ENCODE assay signal across 17 mouse cellular contexts in the genomic region with DNA sequence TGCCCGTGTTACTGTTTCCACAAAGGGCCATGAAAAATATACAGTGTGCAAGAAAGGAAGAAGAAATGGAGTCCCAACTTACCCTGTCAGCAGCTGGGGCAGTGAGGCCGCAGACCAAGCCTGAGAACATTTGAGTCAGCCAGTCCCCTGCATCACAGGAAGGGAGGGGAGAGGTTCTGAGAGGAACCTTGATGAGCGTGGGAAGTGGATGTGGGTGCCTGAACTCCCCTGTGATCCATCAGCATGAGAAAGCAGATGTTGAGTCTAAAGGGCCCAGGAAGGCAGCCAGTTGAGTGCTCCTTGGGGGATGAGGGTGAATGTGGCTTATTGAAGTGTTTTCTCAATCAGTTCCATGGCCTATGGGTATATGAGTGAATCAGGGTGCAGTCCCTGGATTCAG.
A peak's percentile ranks its signal among the peaks of the same experiment; 100 is the strongest.
DNase-seq lines count a peak whose midpoint lies in the region; ATAC-seq lines count a peak whose summit lies in the region.
"Had no signal": no experiment of that assay in that cellular context is flagged by ENCODE, and none has a peak within 500 bp of the region (broad histone marks: within the 10 kb centered on the region; RNA-seq: fewer than 3 reads in every experiment).

No protein-coding gene starts in this region.

- no peak overlapping the region for H3K4me2 ChIP-seq in heart, embryonic 11.5 days
- H3K4me2 ChIP-seq: embryonic facial prominence, embryonic 12.5 days; limb, embryonic 15.5 days; midbrain, embryonic 12.5 days; stomach, embryonic 15.5 days had no signal

- peak; percentile 35 to 62 for DNase-seq in heart, adult 18-20 months
- no peak for DNase-seq in embryonic facial prominence, embryonic 10.5 days (ENCODE audit: low spot score)
- peak; percentile 9 for DNase-seq in thymus, postnatal 10 days (ENCODE audit: low spot score in 2 of 2)
- no peak for DNase-seq in urinary bladder, adult 18-20 months (ENCODE audit: low spot score in 2 of 2)
- DNase-seq in kidney, postnatal 4 days: no peak
- no peak for DNase-seq in embryo, embryonic 10.5 days (ENCODE audit: low spot score)
- DNase-seq: adrenal gland, postnatal 36 days; cerebellum, postnatal 10 days; lung, adult 18-20 months had no signal

- H3K9ac ChIP-seq in heart, embryonic 11.5 days (ENCODE audit: low read depth, low read length): no peak overlapping the region
- H3K9ac ChIP-seq: embryonic facial prominence, embryonic 12.5 days; limb, embryonic 15.5 days; midbrain, embryonic 12.5 days; stomach, embryonic 15.5 days had no signal

- no peaks in the 10 kb centered on the region for H3K36me3 ChIP-seq in heart, embryonic 11.5 days (ENCODE audit: control insufficient read depth, insufficient read depth, low read length)
- H3K36me3 ChIP-seq in embryonic facial prominence, embryonic 10.5 days (replicated peaks): no peaks in the 10 kb centered on the region
- H3K36me3 ChIP-seq: embryonic facial prominence, embryonic 12.5 days; limb, embryonic 15.5 days; midbrain, embryonic 12.5 days; stomach, embryonic 15.5 days had no signal

- no peaks in the 10 kb centered on the region for H3K9me3 ChIP-seq in heart, embryonic 11.5 days (replicated peaks; ENCODE audit: control insufficient read depth, low read length)
- H3K9me3 ChIP-seq in embryonic facial prominence, embryonic 10.5 days: no peaks in the 10 kb centered on the region
- H3K9me3 ChIP-seq: limb, embryonic 15.5 days; stomach, embryonic 15.5 days had no signal

- no peaks in the 10 kb centered on the region for H3K4me1 ChIP-seq in heart, embryonic 11.5 days (ENCODE audit: control insufficient read depth, insufficient read depth, low read length)
- H3K4me1 ChIP-seq in embryonic facial prominence, embryonic 10.5 days: peaks cover 29% of the 10 kb centered on the region
- H3K4me1 ChIP-seq: midbrain, embryonic 12.5 days; stomach, embryonic 15.5 days had no signal

- no peak overlapping the region for H3K27ac ChIP-seq in heart, embryonic 11.5 days (ENCODE audit: low read depth, low read length)
- peak overlapping the region; percentile 35 for H3K27ac ChIP-seq in embryonic facial prominence, embryonic 10.5 days (replicated peaks)
- H3K27ac ChIP-seq: embryonic facial prominence, embryonic 12.5 days; limb, embryonic 15.5 days; macrophage; midbrain, embryonic 12.5 days; stomach, embryonic 15.5 days had no signal

- H3K4me3 ChIP-seq in heart, embryonic 11.5 days (ENCODE audit: low read depth, low read length): no peak overlapping the region
- H3K4me3 ChIP-seq in embryonic facial prominence, embryonic 10.5 days: no peak overlapping the region
- H3K4me3 ChIP-seq: embryonic facial prominence, embryonic 12.5 days; limb, embryonic 15.5 days; midbrain, embryonic 12.5 days; stomach, embryonic 15.5 days had no signal

- WGBS in heart, embryonic 11.5 days (ENCODE audit: insufficient replicate concordance): 73% methylated on average over 3 of the region's 3 CpGs
- WGBS in embryonic facial prominence, embryonic 10.5 days: 86% methylated on average over 3 of the region's 3 CpGs

- H3K27me3 ChIP-seq in heart, embryonic 11.5 days (ENCODE audit: control insufficient read depth, insufficient read depth, low read length): no peaks in the 10 kb centered on the region
- peaks cover 5% of the 10 kb centered on the region; the same call in 1 of the 2 replicates for H3K27me3 ChIP-seq in embryonic facial prominence, embryonic 10.5 days (replicated peaks; ENCODE audit: low read depth, poor library complexity, severe bottlenecking)
- H3K27me3 ChIP-seq: embryonic facial prominence, embryonic 12.5 days; limb, embryonic 15.5 days; midbrain, embryonic 12.5 days; stomach, embryonic 15.5 days had no signal

- ATAC-seq in heart, embryonic 11.5 days (replicated peaks; ENCODE audit: insufficient number of reproducible peaks, low FRiP score, low TSS enrichment): no peak
- peak; percentile 95 for ATAC-seq in CD4-positive, CD25-positive, alpha-beta regulatory T cell, adult 4 months
- ATAC-seq: intestine, embryonic 16.5 days had no signal

Comparison
In these comparisons a context has a peak if more than half of its experiments do, and no peak if none do; other contexts are left out.
1. DNase-seq: peak in heart, adult 18-20 months (2 of 2) and thymus, postnatal 10 days (2 of 2); none in embryonic facial prominence, embryonic 10.5 days (single experiment), urinary bladder, adult 18-20 months (0 of 2), kidney, postnatal 4 days (0 of 2) and embryo, embryonic 10.5 days (single experiment).